Mouse (Mus musculus): ENCODE data around the gene Tha1. TPM values are rescaled to one million over a fixed set of nuclear protein-coding genes. Genes with fewer than 3 reads are reported as not detected.

Tha1 gene
- polyA plus RNA-seq, 1 experiment from 2014 or later, result 4.7 TPM

- ATAC-seq (ENCODE audit: low FRiP score), result no peak
- Histone ChIP-seq H3K27me3 (replicated peaks) (no peaks in the 10 kb centered on the region), H3K4me2 (no peak overlapping the region), H3K9ac (replicated peaks) (no peak overlapping the region), H3K27ac (replicated peaks) (no peak overlapping the region), H3K36me3 (no peaks in the 10 kb centered on the region), H3K4me1 (peaks cover 39% of the 10 kb centered on the region), H3K9me3 (replicated peaks) (no peaks in the 10 kb centered on the region), H3K4me3 (replicated peaks) (no peak overlapping the region)
- 93% methylated on average over 9 of the region's 9 CpGs for WGBS
Observed at GRCm38 (mm10) chr11:117821868-117822267, 51.4 kb downstream of the Tha1 start.

DNA sequence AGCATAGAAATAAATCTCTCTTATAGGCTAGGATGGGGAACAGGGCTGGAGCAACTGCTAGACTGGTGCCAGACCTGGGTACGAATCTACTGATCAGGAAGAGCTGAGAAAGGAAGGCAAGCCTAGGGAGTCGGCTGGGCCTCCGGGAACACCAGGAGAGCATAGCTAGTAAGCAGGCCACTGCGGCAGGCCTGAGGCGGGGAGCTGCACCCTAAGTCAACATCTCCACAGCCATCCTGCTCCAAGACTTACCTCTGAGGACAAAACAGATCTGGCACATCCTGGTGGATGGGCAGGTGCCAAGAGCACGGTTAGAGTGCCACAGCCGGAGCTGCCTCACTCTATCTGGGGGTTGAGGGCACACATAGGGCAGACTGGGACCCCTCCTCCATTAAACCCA is 53.1 kb downstream of the Tha1 start:
- Histone ChIP-seq H3K4me2 (no peak overlapping the region), H3K27me3 (replicated peaks) (no peaks in the 10 kb centered on the region), H3K9me3 (replicated peaks) (no peaks in the 10 kb centered on the region), H3K4me3 (replicated peaks) (no peak overlapping the region), H3K36me3 (no peaks in the 10 kb centered on the region), H3K4me1 (peaks cover 22% of the 10 kb centered on the region), H3K27ac (replicated peaks) (no peak overlapping the region), H3K9ac (replicated peaks) (no peak overlapping the region)
- WGBS, result 96% methylated on average over 7 of the region's 7 CpGs
- no peak for ATAC-seq (ENCODE audit: low FRiP score)

- Histone ChIP-seq H3K4me1 (peaks cover 12% of the 10 kb centered on the region), H3K9ac (replicated peaks) (no peak overlapping the region), H3K4me3 (replicated peaks) (no peak overlapping the region), H3K27ac (replicated peaks) (no peak overlapping the region), H3K9me3 (replicated peaks) (no peaks in the 10 kb centered on the region), H3K4me2 (no peak overlapping the region), H3K27me3 (replicated peaks) (no peaks in the 10 kb centered on the region), H3K36me3 (no peaks in the 10 kb centered on the region)
- no peak for ATAC-seq (ENCODE audit: low FRiP score)
- 52% methylated on average over 8 of the region's 8 CpGs for WGBS
Observed at GRCm38 (mm10) chr11:117819095-117819494, 54.2 kb downstream of the Tha1 start.

Other genes starting within 250 kb of the Tha1 start
- 20.5 and 23.6 TPM in 2 replicates for gene Tnrc6c, start 219.2 kb downstream of the Tha1 start, polyA plus RNA-seq (2015; fragmentation: Nextera tagmentation; extraction: Ambion mirVana)
- 0.99 and 4.6 TPM in 2 replicates for gene Tmc8, start 91.4 kb downstream of the Tha1 start, polyA plus RNA-seq (2015; fragmentation: Nextera tagmentation; extraction: Ambion mirVana)
- 7.5 and 12.0 TPM in 2 replicates for gene Tmc6, start 91.3 kb downstream of the Tha1 start, polyA plus RNA-seq (2015; fragmentation: Nextera tagmentation; extraction: Ambion mirVana)
- gene 6030468B19Rik, start 75.8 kb downstream of the Tha1 start, polyA plus RNA-seq (2015; fragmentation: Nextera tagmentation; extraction: Ambion mirVana), result 0.23 TPM in 1 of 2 replicates, not detected in the other
- gene Gm20708, start 63.8 kb downstream of the Tha1 start, polyA plus RNA-seq (2015; fragmentation: Nextera tagmentation; extraction: Ambion mirVana), result 0.95 and 1.7 TPM in 2 replicates
- 13.7 and 52.4 TPM in 2 replicates for gene Syngr2, start 63.8 kb downstream of the Tha1 start, polyA plus RNA-seq (2015; fragmentation: Nextera tagmentation; extraction: Ambion mirVana)
- gene Afmid, start 47.6 kb downstream of the Tha1 start, polyA plus RNA-seq (2015; fragmentation: Nextera tagmentation; extraction: Ambion mirVana), result 6.0 and 8.0 TPM in 2 replicates
- 15.6 and 42.9 TPM in 2 replicates for gene Tk1, start 47.4 kb downstream of the Tha1 start, polyA plus RNA-seq (2015; fragmentation: Nextera tagmentation; extraction: Ambion mirVana)
- 26.7 and 88.4 TPM in 2 replicates for gene Birc5, start 24.2 kb downstream of the Tha1 start, polyA plus RNA-seq (2015; fragmentation: Nextera tagmentation; extraction: Ambion mirVana)
- gene Tmem235, start 12.7 kb downstream of the Tha1 start, polyA plus RNA-seq (2015; fragmentation: Nextera tagmentation; extraction: Ambion mirVana), result not detected in 2 replicates
- gene Socs3, start 96.6 kb upstream of the Tha1 start, polyA plus RNA-seq (2015; fragmentation: Nextera tagmentation; extraction: Ambion mirVana), result 6.7 and 13.2 TPM in 2 replicates
- gene Pgs1, start 112.8 kb upstream of the Tha1 start, polyA plus RNA-seq (2015; fragmentation: Nextera tagmentation; extraction: Ambion mirVana), result 60.7 and 62.8 TPM in 2 replicates

Data from neural tube, embryonic 15.5 days (tissue).